Mouse (Mus musculus): ENCODE data around the gene Reg4.

DNA sequence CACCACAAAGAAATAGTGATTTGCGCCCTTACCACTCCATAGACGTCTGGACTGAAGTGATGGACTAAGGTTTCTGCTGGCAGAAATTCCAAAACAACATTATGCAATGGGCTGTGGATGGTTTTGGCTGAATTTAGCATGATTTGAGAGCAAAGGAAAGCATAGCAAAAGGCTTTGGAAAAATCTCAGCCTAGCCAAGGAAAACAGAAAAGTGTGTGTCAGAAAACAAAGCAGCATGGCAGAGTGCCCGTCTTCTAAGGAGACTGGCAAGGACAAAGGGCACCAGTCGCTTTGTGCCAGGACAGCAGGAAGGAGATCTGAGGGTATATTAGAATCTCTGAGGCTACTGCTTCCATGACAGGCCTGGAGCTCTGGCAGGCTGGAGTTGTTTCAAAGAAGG is 43.6 kb upstream of the Reg4 start:
- TF ChIP-seq CTCF (IDR thresholded peaks at IDR 0.05; ENCODE audit: low read depth) = no peak
- TF ChIP-seq EP300 (IDR thresholded peaks at IDR 0.05; ENCODE audit: low read depth) = no peak

All from heart, postnatal 0 days (tissue).